Mouse (Mus musculus) adrenal gland, postnatal 36 days (tissue): ENCODE measurements around the gene Myo15. TPM values are rescaled to one million over a fixed set of nuclear protein-coding genes. Genes with fewer than 3 reads are reported as not detected.
"Not testable (repeated sequence)": the region's sequence is repeated elsewhere in the genome, so short reads cannot be mapped to it uniquely, and the experiment has no call there.

ENCODE experiments used
- DNase-seq, 2 experiments: peaks; one replicate each; pipeline ENCODE4 v3.0.0; 2021; ENCODE audit warnings: mixed read lengths in 1 of 2
- total RNA-seq, 2 experiments: library from RNA; stranded (reverse); gene quantifications; 2 replicates each; pipeline ENCODE4 v1.2.3; 2021

Gene Myo15
- total RNA-seq, 2 experiments from 2014 or later = 0.03 to 0.10 TPM

DNA sequence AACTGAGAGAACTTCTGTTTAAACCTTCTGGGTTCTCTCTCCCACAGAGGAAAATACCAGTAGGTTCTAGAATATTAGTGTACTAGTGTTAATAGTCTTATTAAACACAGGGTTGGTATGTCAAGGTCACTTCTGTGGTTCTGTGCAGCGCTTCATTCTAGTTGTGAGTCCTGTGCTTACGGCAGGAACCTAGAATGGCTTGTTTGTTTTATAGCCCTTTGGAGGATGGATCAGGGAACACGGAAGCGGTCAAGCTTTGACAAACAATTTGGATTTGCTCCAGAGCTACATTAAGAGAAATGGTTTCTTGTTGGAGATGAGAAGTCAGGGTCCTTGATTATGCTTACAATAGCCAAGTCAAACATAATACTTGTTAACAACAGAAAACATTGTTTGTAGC lies 76.3 kb downstream of the Myo15 start:
- no peak for DNase-seq

DNA sequence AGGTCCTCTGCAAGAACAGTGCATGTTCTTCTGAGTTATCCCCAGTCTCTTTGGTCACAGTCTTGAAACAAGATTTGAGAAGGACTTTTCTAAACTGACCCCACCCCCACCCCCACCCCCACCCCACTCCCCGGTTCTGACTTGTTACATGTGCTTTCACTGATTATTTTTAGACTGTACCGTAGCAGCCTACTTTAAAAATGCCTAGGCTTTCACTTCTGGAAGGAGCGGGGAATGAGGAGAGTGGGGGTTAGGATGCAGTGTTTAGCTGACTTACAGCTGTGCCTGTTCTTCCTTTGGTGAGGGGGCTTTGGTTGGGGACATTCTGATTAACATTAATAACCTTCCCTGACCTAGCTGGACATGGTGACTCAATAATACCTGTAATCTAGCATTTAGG lies 79.0 kb downstream of the Myo15 start:
- no peak for DNase-seq

DNA sequence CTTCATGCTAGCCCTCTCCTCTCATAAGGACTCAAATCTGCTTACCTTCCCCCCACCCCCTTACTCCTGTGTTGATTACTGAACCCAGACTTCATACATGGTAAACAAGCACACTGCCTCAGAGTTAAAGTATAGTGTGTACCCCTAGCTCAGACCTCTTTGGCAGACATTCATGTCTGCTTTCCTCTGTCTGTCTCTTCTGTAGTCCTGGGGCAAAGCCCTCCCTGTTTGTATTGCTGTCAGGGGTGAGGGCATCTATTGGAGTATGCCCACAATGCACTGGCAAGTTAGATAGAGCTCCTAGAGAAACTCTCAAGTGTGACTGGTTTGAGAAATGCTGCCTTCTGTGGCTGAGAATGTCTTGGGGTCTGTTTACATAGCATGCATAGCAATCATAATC lies 84.0 kb downstream of the Myo15 start:
- no peak for DNase-seq

DNA sequence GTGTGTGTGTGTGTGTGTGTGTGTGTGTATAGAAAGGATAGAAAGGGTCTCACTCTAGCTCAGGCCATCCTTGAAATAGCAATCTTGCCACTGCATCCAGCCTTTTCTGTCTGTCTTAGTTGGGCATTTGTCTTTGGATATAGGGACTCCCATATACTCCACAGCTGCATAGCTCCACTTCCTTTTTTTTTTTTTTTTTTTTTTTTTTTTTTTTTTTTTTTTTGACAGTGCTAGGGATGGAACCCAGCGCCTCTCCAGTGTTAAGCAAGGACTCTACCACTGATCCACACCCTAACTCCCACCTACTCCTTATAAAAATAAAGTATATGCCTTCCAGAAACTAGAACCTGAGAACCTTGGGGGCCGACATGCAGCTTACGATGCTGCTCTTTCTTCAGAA lies 88.5 kb downstream of the Myo15 start:
- no peak for DNase-seq

DNA sequence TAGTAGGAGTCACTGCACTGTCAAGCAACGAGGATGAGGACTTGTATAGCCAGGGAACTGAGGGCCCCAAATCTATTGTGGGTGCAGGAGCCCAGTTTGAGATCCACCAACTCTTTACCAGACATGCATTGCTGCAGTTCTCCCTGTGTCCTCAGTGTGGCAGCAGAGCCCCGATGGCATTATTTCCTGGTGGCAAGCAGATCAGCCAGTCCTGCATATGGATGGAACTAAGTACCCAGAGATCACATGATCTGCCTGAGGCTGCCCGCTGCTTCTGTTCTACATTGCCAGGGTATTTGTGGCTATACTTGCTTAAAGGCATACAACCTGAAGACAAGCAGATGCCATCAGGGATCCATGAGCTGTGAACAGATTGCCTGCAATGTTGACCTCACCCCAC lies 90.2 kb downstream of the Myo15 start:
- peak; percentile 62 to 75 for DNase-seq

DNA sequence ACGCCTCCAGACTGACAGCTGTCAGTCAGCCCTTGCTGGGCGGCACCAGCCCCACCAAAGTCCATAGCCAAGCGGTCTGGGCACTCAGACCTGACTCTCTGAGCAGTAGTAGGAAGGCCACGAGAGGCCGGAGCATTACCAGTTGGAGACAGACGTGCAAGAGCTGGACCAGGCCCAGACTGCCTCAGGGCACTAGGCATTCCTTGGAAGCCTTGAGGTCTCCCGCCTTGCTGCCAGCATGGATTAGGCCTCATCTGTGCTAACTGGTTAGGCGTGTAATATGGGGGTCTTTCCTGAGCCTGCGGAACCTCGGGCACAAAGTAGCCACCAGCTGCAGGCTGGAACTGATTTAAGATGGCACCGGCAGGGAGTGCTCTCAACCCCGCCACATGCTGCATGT lies 104.9 kb downstream of the Myo15 start:
- not testable (repeated sequence) for DNase-seq

Other genes with a start within 250 kb of the Myo15 start
- 100 to 1,000 TPM; 160 to 181 TPM for gene Srebf1, start 246.8 kb upstream of the Myo15 start, total RNA-seq
- 10 to 100 TPM; 69.7 to 87.6 TPM for gene Tom1l2, start 116.4 kb upstream of the Myo15 start, total RNA-seq
- gene Drc3, start 116.0 kb upstream of the Myo15 start, total RNA-seq = 1 to 10 TPM; 1.5 to 1.8 TPM
- gene Gid4, start 52.2 kb upstream of the Myo15 start, total RNA-seq = 10 to 100 TPM; 49.6 to 52.0 TPM
- 10 to 100 TPM; 62.0 to 66.5 TPM for gene Atpaf2, start 50.9 kb upstream of the Myo15 start, total RNA-seq
- 10 to 100 TPM; 65.2 to 70.3 TPM for gene Drg2, start 14.7 kb upstream of the Myo15 start, total RNA-seq
- gene Alkbh5, start 67.0 kb downstream of the Myo15 start, total RNA-seq = 100 to 1,000 TPM in 1 of 2 experiments, 10 to 100 TPM in 1; 93.3 to 119 TPM
- gene Llgl1, start 230.4 kb downstream of the Myo15 start, total RNA-seq = 10 to 100 TPM; 23.6 to 24.7 TPM